Mouse (Mus musculus) midbrain, embryonic 13.5 days (tissue): ENCODE measurements around the gene Rreb1. TPM values are rescaled to one million over a fixed set of nuclear protein-coding genes. Genes with fewer than 3 reads are reported as not detected.

Source experiments
- ATAC-seq: fragments of 200-750 bp; cut with Nextera tagmentation; 2 replicates; pipeline ENCODE4 v1.8.0; 2017; ENCODE audit warnings: mild to moderate bottlenecking, moderate TSS enrichment, moderate library complexity
- H3K27ac ChIP-seq: fragments of 300-500 bp; sonication (generic); 2 replicates; pipeline ENCODE4 v1.5.1; 2015; ENCODE audit warnings: inconsistent platforms, mild to moderate bottlenecking, moderate library complexity
- H3K27me3 ChIP-seq: fragments of 300-500 bp; sonication (generic); 2 replicates; pipeline ENCODE4 v1.6.1; 2015; ENCODE audit warnings: mild to moderate bottlenecking, inconsistent platforms
- H3K36me3 ChIP-seq: fragments of 300-500 bp; sonication (generic); 2 replicates; pipeline ENCODE4 v1.6.1; 2015; ENCODE audit warnings: mild to moderate bottlenecking, inconsistent platforms
- H3K4me1 ChIP-seq: fragments of 300-500 bp; sonication (generic); replicated peaks from 2 replicates; pipeline ENCODE4 v1.6.1; 2015; ENCODE audit warnings: inconsistent platforms
- H3K4me2 ChIP-seq: fragments of 300-500 bp; sonication (generic); replicated peaks from 2 replicates; pipeline ENCODE4 v1.6.1; 2015; ENCODE audit warnings: moderate library complexity, mild to moderate bottlenecking, inconsistent platforms
- H3K4me3 ChIP-seq: fragments of 300-500 bp; sonication (generic); replicated peaks from 2 replicates; pipeline ENCODE4 v1.5.1; 2015; ENCODE audit warnings: mild to moderate bottlenecking, inconsistent platforms
- H3K9ac ChIP-seq: fragments of 300-500 bp; sonication (generic); replicated peaks from 2 replicates; pipeline ENCODE4 v1.6.1; 2015; ENCODE audit warnings: mild to moderate bottlenecking, inconsistent platforms
- H3K9me3 ChIP-seq: fragments of 300-500 bp; sonication (generic); 2 replicates; pipeline ENCODE4 v1.6.1; 2016; ENCODE audit warnings: mild to moderate bottlenecking, inconsistent platforms
- WGBS: fragments of 180-500 bp; shearing (Covaris S2); methylation state at CpG from one replicate; pipeline ENCODE4 v1.1.7; 2015; 5-methylcytosine and 5-hydroxymethylcytosine counted together
- polyA plus RNA-seq: library from polyadenylated mRNA; unstranded; fragments of >200 nt; fragmentation: Nextera tagmentation; extraction: Ambion mirVana; gene quantifications from 2 replicates; pipeline ENCODE4 v1.2.1, GENCODE M21; 2015

Gene Rreb1
- polyA plus RNA-seq, 1 experiment from 2014 or later = 2.7 TPM

DNA sequence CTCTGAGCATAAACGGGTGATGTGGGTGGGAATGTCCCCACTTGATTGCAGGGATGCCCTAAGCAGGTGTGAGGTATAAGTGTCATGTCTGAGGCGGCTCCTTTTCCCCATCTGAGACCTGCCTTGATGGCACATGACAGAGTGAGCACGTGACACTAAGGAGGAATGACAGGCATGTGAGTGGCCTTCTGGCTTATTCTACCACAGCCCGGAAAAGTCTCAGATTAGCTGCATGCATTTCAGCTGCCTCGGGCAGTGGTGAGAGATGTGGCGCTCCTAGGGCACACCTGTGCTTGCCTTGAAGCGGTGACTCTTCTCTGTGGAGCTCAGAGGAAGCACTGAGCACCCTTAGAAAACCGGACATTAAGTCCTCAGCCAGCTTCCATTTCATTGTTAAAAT, 167.2 kb downstream of the Rreb1 start:
- no peak for ATAC-seq

DNA sequence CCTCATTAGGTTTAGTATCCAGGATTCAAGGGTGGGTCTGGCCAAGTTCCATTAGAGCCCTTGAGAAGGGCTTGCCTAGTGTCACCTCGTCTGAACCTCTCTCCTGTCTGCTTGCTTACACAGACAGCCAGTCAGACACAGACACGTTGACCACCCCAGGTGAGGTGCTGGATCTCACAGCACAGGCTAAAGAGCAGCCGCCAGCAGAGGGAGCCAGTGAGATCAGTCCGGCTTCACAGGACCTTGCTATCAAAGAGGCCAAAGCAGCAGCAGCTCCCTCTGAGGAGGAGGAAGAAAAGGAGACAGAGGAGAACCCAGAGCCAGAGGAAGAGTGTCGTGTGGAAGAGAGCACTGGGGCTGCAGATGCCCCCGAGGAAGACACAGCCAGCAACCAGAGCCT, 168.5 kb downstream of the Rreb1 start:
- Histone ChIP-seq H3K9me3 (no peaks in the 10 kb centered on the region), H3K4me1 (no peaks in the 10 kb centered on the region), H3K36me3 (no peaks in the 10 kb centered on the region), H3K4me2 (no peak overlapping the region), H3K27me3 (no peaks in the 10 kb centered on the region), H3K4me3 (no peak overlapping the region), H3K27ac (no peak overlapping the region), H3K9ac (0 out of 2 replicates have a peak overlapping the region, but pooled peaks have one; percentile 36)
- 18% methylated on average over 6 of the region's 6 CpGs for WGBS
- ATAC-seq = peak; percentile 55; the same call in 1 of the 2 replicates

More for the DNA sequence above, 167.2 kb downstream of the Rreb1 start:
- no peaks in the 10 kb centered on the region for H3K4me1 ChIP-seq
- no peaks in the 10 kb centered on the region for H3K9me3 ChIP-seq
- no peak overlapping the region for H3K9ac ChIP-seq
- no peak overlapping the region for H3K27ac ChIP-seq
- no peak overlapping the region for H3K4me3 ChIP-seq
- no peaks in the 10 kb centered on the region for H3K27me3 ChIP-seq
- no peaks in the 10 kb centered on the region for H3K36me3 ChIP-seq
- no peak overlapping the region for H3K4me2 ChIP-seq
- 71% methylated on average over 8 of the region's 8 CpGs for WGBS

DNA sequence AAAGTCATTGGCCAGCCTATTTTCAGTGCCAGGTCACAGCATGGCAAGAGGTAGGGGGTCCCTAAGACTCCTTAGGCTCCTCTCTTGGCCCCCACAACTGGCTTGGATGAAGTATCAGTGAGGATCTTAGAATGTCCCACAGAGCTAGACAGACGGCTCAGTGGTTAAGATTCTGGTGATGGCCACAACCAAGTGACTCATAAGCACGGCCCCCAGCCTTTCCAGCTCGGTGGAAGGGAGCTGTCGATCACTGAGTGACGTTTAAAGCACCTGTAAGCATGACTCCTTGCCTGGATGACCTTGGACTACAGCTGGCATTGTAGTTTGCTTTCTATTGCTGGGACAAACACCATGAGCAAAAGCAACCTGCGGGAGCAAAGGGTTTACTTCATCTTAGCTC, 174.8 kb downstream of the Rreb1 start:
- ATAC-seq = no peak
- no peak overlapping the region for H3K4me3 ChIP-seq
- 88% methylated on average over 6 of the region's 6 CpGs for WGBS
- no peaks in the 10 kb centered on the region for H3K27me3 ChIP-seq
- H3K4me2 ChIP-seq = no peak overlapping the region
- H3K9me3 ChIP-seq = no peaks in the 10 kb centered on the region
- no peak overlapping the region for H3K9ac ChIP-seq
- H3K27ac ChIP-seq = no peak overlapping the region
- no peaks in the 10 kb centered on the region for H3K36me3 ChIP-seq
- no peaks in the 10 kb centered on the region for H3K4me1 ChIP-seq

DNA sequence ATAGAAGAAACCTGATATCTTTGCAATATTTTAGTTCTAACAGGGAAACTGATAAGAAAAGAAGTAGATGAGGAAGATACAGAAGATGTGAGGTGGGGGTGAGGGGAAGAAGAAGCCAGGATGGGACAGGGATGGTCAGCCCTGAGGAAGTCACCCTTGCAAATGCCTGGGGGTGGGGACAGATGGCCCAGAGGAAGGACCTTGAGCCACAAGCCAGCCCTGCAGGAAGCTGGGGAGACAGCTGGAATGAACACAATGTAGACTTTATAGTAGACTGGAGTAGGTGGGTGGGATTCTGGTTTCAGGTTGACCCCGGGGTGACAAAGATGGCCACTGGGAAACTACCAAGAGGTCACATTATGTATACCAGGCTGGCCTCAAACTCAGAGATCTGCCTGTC, 176.1 kb downstream of the Rreb1 start:
- Histone ChIP-seq H3K4me3 (no peak overlapping the region), H3K36me3 (no peaks in the 10 kb centered on the region), H3K9me3 (no peaks in the 10 kb centered on the region), H3K4me2 (no peak overlapping the region), H3K9ac (no peak overlapping the region), H3K27me3 (no peaks in the 10 kb centered on the region), H3K4me1 (no peaks in the 10 kb centered on the region), H3K27ac (no peak overlapping the region)
- 91% methylated on average over 1 of the region's 1 CpGs for WGBS
- no peak for ATAC-seq

DNA sequence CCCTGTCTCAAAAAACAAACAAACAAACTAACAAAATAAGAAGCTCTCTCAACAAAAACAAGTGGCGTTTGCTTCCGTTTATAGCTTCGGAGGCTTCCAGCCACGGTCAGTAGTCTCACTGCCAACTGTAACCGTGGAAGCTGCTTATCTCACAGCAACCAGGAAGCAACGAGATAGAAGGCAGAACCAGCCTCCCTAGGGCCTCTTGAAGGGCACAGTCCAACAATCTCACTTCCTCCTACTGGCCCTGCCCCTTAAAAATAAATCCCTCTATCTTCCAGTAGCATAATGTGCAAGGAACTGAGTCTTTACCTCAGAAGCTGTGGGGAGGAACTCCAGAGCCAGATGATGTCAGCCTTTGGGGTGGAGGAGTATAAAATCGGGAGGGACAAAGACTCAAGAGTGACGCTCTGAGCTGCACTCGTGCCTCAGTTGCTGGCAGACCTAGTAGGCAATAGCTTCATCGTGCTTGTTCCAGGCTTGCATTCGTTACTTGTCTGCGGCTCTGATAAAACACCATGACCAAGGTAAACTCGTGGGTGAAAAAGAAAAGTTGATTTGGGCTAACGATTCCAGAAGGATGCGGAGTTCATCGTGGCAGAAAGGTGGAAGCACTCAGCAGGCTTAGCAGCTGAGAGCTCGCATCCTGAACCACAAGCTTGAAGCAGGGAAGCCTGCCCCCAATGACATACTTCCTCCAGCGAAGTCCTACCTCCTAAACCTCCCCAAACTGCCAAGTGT, 180.5 kb downstream of the Rreb1 start:
- WGBS = 89% methylated on average over 18 of the region's 18 CpGs
- Histone ChIP-seq H3K27me3 (no peaks in the 10 kb centered on the region), H3K9ac (no peak overlapping the region), H3K27ac (no peak overlapping the region), H3K4me3 (no peak overlapping the region), H3K4me2 (no peak overlapping the region), H3K9me3 (no peaks in the 10 kb centered on the region), H3K4me1 (peaks cover 5% of the 10 kb centered on the region; the same call in 1 of the 2 replicates), H3K36me3 (no peaks in the 10 kb centered on the region)
- no peak for ATAC-seq

DNA sequence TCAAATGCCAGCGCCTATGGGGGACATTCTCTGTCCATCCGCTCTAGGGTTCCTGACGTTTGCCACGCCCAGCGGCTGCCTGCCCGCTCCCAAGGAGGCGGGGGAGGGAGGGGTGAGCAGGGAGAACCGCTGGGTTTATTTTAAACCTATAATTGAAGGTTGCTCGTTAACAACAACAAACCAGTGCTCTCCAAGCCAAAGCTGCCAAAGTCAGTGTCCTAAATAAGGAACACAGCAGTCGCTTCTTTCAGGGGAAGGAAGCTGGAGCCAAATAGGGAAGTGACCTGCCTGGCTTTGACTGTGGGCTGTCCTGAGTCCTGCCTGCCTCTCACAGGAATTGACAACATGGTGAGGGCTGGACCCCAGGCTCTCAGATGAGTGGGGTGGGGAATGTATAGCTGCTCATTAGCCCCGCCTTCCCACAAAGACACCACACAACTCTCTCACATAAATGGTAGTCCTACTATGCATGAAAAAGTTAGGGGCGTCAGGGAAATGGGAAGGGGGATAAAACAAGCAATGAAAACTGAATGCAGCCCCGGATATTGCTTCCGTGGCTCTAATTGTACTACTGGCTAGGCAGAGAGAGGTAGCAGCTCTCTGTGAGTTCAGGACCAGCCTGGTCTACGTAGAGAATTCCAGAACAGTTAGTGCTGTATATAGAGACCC, 181.2 kb downstream of the Rreb1 start:
- Histone ChIP-seq H3K9ac (no peak overlapping the region), H3K4me1 (peaks cover 12% of the 10 kb centered on the region; the same call in 1 of the 2 replicates), H3K27me3 (peaks cover 5% of the 10 kb centered on the region; the same call in 1 of the 2 replicates), H3K36me3 (no peaks in the 10 kb centered on the region), H3K4me3 (no peak overlapping the region), H3K27ac (no peak overlapping the region), H3K4me2 (no peak overlapping the region), H3K9me3 (no peaks in the 10 kb centered on the region)
- WGBS = 79% methylated on average over 15 of the region's 15 CpGs
- ATAC-seq = no peak

DNA sequence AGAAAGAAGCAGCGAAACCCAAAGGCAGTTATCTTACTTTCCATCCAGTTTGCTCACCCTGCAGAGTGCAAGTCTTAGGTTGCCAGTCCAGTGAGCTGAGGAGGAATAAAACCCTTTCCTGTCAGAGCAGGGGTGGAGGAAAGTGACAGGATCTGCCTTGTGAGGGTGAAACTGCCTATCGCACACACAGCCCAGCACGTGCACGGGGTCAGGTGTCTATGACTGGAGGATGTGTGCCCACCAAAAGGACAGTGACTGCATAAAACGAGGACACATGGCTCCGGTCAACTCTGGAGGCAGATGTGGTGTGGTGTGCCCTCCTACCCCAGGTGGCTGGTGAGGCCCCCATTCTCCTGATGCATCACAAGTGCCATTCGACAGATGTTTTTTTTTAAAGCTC, 181.7 kb downstream of the Rreb1 start:
- ATAC-seq = no peak
- 94% methylated on average over 7 of the region's 7 CpGs for WGBS
- Histone ChIP-seq H3K9me3 (no peaks in the 10 kb centered on the region), H3K27ac (no peak overlapping the region), H3K4me1 (peaks cover 17% of the 10 kb centered on the region; the same call in 1 of the 2 replicates), H3K4me2 (no peak overlapping the region), H3K4me3 (no peak overlapping the region), H3K27me3 (peaks cover 11% of the 10 kb centered on the region; the same call in 1 of the 2 replicates), H3K9ac (no peak overlapping the region), H3K36me3 (no peaks in the 10 kb centered on the region)

DNA sequence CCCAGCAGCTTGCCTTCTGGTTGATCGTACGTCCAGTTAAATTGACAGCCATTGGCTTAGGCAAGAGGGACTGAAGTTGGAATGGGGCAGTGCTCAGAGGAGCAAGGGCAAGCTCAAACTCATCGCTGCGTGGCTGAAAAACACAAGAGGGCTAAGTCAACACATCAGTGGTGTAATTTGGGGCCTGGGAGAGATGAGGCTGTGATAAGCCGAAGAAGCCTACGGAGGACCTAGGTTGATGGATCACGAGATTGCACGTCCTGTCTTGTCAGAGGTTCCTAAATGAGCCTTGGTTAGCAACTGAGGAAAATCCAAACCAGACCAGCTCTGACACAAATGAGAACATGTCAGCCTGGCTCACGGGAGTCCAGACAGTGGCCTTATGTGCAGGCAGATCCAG, 184.3 kb downstream of the Rreb1 start:
- Histone ChIP-seq H3K9ac (no peak overlapping the region), H3K9me3 (no peaks in the 10 kb centered on the region), H3K27me3 (peaks cover 11% of the 10 kb centered on the region; the same call in 1 of the 2 replicates), H3K36me3 (no peaks in the 10 kb centered on the region), H3K27ac (no peak overlapping the region), H3K4me3 (no peak overlapping the region), H3K4me1 (peaks cover 30% of the 10 kb centered on the region), H3K4me2 (no peak overlapping the region)
- WGBS = 92% methylated on average over 9 of the region's 9 CpGs
- no peak for ATAC-seq

DNA sequence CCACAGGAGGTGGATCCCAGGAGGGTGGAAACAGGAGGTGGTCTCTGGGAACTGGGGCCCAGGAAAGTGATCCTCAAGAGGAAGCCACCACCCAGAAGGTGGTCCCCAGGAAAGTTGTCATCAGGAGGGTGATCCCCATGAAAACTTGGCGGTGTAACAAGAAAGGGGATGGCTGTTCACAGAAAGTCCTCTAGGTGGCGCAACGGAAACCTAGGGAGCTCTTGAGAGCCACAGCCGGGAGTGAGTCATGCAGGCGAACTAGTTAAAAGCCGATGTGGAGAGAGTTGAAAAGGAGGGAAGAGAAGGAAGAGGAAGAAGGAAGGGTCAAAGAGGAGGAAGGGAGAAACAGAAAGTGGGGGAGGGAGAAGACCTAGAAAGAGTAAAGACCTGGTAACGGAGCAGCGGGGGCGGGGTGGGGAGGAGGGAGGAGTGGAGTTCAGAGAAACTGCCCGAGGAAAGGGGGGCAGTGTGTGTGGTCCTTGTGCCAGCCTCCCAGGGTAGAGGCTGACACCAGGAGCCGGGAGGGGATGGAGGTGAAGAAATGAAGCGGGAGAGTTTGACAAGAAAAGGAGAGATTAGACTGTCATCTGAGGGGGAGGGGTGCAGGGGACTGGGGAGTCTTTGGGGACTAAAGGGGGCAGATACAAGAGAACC, 185.3 kb downstream of the Rreb1 start:
- ATAC-seq = peak; percentile 43
- Histone ChIP-seq H3K4me2 (peak overlapping the region; percentile 53), H3K4me3 (peak overlapping the region; percentile 32), H3K27ac (no peak overlapping the region), H3K9me3 (no peaks in the 10 kb centered on the region), H3K9ac (no peak overlapping the region), H3K36me3 (no peaks in the 10 kb centered on the region), H3K27me3 (peaks cover 11% of the 10 kb centered on the region; the same call in 1 of the 2 replicates), H3K4me1 (peaks cover 36% of the 10 kb centered on the region)
- WGBS = 1% methylated on average over 12 of the region's 12 CpGs

DNA sequence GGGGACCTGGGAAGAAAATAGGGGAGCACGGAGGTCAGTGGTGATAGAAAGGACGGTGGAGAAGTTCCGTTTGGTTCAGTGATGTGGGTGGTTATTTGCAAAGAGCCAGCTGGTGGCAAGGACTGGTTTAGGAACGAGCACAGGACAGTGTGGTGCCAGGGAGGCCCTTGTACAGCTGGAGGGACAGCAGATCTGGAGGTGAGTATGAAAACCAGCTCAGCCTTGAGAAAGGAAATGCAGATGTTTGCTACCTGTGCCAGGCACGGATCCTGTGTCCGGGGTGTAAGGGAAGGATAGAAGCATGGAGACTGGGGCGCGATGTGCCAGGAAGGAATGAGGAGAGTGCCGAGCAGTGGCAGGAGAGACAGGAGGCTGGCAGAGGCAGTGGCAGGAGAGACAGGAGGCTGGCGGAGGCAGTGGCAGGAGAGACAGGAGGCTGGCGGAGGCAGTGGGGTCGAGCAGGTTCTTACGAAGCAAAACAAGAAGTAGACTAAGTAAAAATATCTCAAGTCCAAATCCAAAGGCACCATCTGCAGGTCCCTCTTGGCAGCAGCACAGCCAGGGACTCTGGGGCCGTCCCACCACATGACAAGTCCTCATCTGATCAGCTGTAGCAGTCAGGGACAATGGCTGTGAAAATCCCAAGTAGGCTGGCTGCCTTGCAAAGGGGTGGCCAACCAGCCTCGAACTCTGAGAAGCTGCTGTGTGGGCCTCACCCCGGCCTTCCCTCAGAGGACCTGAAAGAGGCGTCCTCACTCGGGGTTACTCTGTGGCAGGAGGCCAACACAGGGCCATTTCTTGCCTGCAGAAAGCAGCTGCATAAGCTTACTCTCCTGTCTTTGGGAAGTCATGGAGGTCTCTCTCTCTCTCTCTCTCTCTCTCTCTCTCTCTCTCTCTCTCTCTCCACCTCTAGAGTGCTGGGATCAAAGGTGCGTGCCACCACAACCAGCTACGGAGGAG, 186.2 kb downstream of the Rreb1 start:
- Histone ChIP-seq H3K9me3 (no peaks in the 10 kb centered on the region), H3K27me3 (peaks cover 11% of the 10 kb centered on the region; the same call in 1 of the 2 replicates), H3K4me1 (peaks cover 36% of the 10 kb centered on the region), H3K36me3 (no peaks in the 10 kb centered on the region), H3K4me3 (0 out of 2 replicates have a peak overlapping the region, but pooled peaks have one; percentile 32), H3K4me2 (peak overlapping the region; percentile 53), H3K27ac (no peak overlapping the region), H3K9ac (no peak overlapping the region)
- 36% methylated on average over 20 of the region's 20 CpGs for WGBS
- ATAC-seq = no peak

DNA sequence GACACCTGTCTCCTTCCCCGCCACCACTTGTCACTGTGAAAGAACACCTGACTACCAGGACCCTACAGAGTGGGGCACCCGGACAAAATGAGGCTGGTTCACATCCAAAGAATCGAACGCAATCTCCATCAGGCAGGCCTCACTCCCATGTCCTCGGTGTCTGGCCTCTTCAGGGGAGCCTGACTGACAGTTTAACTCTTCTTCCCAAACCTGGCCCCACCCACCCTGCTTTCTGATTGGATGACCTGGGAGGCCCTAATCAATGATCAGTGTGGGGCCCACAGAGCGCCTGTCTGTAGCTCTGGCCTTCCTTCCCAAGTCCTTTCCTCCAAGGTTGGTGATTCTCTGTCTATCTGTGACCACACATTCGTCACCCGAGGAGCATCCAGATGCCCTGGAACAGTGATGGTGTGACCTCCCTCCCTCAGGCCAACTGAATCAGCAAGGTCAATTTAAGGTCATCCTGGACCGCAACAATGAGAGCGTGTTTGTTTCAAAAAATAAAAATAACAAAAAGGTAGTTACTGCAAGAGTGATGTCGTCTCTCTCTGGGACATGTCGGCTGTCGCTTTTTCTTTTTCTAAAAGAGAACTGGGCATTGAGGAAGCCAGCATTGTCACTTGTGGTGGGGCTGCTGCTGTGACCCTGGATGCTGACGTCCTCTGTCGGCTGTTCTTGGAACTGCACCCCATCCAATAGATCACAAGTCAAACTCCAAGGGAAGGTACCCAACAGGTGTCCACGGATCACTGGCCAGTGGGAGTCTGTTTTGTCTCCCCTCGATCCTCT, 187.1 kb downstream of the Rreb1 start:
- H3K9me3 ChIP-seq = no peaks in the 10 kb centered on the region
- ATAC-seq = no peak
- 26% methylated on average over 17 of the region's 17 CpGs for WGBS

More for the DNA sequence above, 187.1 kb downstream of the Rreb1 start:
- no peak overlapping the region for H3K4me3 ChIP-seq
- no peaks in the 10 kb centered on the region for H3K36me3 ChIP-seq
- H3K27ac ChIP-seq = no peak overlapping the region
- H3K4me1 ChIP-seq = peaks cover 36% of the 10 kb centered on the region
- H3K4me2 ChIP-seq = no peak overlapping the region
- peaks cover 11% of the 10 kb centered on the region; the same call in 1 of the 2 replicates for H3K27me3 ChIP-seq
- H3K9ac ChIP-seq = no peak overlapping the region
